Mouse (Mus musculus) 416B (cell line): ENCODE measurements at regions not wholly inside any gene's neighbourhood (a gene's known extent, or its start where the extent isn't known, plus 50 kb on each side); places are given as distances from the start of the nearest gene placed in this dataset.

Experiments
- DNase-seq: peaks from one replicate; pipeline ENCODE4 v3.0.0; 2011; ENCODE audit warnings: low read depth

DNA sequence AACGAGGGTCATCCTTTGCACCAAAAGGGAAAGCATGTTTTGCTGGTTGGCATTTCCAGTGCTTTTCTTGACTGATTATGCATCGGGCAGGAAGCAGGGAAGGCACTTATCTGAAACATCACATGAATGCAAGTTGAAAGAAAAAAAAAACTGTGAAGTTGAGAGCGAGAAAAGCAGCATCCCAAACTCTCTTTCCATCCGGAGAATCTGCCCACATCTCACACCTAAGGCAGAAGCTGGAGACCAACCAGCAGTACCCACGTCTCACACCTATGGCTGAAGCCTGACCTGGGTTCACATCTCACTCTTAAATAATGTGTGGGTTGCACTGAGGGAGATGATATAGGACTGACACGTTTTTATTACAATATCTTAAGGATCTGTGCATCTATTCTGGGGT lies 143.3 kb downstream of the Ackr3 start:
- no peak for DNase-seq

DNA sequence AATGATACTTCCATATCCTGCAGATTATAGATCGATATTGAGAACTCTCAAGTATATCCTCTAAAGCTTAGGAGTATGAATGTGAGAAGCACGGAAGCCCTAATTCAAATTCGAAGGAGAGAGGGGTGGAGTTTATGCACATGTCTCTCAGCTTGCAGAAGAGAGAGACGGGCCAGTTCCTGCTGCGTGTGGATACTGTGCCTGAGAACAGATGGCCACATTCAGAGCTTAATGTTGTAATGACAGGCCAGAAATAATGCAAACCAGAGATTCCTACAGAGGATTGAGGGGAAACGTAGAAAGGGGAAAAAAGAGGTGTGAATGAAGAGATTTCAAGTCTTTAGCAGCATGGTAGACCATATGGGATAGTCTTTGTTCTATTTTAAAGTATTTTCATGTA lies 145.8 kb downstream of the Ackr3 start:
- DNase-seq: no peak

DNA sequence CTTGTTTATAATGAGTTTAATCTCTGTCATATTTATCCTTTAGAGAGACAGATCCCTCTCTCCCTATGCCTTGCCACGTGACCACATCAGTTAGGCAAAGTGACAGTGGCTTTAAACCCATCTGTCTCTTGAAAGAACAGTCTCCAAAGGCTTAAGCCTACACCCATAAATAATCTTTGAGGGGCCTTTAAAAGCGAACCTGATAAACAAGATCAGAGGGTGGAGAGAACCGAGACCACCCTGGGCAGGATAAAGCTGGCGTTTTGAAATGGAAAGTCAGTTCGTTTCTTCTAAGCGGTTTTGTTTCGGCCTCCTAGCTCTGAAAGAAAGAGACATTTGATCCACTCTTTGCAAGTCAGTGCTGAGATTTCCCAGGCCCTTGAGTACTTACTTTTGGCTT lies 149.5 kb downstream of the Ackr3 start:
- DNase-seq: no peak

DNA sequence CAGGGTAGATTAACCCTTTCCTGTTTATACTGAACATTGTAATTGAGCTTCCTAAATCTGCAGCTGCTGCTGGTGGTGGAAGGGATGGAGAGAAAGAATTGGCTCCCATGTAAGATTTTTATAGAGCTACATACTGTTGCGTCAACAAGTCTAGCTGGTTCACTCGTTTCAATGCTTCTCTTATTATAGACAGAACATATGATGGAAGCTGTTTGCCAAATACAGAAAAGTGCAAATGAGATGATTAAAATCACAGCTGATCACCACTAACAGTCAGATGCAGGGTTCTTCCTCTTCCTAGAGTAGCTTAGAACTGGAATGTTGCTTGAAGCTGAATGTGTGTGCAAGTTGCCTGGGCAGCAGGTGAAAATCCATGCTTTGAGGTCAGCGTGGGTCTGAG lies 152.8 kb downstream of the Ackr3 start:
- DNase-seq: no peak

DNA sequence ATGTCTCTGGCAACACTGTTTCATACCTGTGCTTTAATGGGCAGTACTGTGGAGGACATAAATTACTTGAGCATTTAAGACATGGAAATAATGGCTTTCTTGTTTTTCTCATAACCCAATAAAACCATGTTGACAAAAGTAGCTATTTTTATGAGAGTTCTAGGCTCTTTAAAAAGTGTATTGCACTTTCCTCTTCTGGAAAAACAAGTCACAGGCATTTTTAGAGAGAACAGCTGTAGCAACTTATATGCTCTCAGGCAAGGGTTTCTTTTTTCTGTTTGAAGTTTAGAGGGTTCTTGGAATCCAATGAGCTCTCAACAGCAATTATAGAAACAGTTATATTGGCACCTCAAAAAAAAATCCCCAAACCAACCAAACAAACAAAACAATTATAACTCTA lies 153.6 kb downstream of the Ackr3 start:
- DNase-seq: no peak

DNA sequence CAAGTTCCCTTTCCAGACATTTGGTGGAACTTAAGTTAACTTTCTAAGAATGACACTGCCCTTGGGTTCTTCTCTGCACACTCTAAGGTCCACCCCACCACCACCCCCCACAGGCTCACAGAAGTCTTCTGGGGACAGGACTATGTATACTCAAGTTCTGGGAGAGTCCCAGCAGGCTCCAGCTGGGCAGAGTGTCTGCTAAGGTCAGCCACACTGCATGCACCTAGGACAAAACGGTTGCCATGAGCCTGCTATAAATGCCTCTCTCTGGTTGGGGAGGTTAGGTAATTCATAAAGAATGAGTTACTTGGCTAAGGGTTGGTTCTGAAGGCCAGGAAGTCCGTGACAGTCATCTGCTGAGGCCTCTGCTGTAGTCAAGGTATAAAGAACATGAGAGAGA lies 155.2 kb downstream of the Ackr3 start:
- no peak for DNase-seq

DNA sequence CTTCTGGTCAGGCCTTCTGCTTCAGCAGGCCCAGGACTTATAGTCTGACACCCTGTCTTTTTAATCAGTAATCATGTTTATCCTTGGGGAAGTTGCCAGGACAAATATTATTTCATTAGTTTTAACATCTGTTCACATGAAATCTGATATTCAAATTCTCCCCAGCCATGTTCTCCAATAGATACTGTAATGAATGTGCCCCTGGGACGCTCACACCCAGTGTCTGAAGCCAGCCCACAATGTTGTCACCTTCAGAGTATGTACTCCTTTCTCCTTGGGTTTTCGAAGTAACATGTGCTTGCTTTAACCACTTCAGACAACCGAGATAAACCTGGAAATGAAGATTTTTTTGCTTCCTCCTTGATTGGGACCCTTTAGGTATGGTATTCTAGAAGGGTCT lies 156.3 kb downstream of the Ackr3 start:
- DNase-seq: no peak

DNA sequence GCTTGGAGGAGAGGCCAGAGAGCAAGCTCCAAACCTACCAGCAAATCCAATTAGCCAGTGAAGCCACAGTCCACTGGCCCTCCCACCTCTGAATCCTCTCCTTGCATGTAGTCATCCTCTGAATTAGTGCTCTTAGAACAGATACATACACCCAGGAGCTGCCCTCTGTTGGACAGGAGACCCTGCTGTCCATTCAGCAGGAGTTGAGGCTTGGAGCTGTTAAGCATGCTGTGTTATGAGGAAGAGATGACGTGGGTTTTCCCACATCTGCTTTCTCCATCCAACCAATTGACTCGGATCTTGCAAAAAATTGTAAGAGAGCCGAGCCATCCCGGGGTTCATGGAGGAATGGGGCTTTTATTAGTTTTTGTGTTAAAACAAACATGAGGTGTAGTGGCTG lies 160.7 kb downstream of the Ackr3 start:
- no peak for DNase-seq

DNA sequence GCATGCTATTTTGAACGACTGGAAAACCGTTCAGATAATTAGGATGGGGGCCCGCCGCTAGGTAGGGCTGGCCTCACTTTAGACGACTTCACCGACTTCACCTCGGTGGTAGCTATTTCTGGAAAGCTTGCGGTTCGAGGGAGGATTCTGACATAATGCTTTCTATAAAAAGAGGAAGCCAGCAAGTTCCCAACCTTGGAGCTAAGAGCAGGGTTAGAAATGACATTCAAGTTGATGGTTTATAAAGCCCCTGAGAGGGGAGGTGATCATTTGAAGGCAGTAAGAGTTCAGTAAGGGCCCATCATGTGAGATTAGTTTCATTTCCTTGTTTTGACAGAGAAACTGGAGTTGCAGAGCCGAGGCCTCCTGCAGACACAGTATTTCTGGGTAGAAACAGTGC lies 164.8 kb downstream of the Ackr3 start:
- no peak for DNase-seq

DNA sequence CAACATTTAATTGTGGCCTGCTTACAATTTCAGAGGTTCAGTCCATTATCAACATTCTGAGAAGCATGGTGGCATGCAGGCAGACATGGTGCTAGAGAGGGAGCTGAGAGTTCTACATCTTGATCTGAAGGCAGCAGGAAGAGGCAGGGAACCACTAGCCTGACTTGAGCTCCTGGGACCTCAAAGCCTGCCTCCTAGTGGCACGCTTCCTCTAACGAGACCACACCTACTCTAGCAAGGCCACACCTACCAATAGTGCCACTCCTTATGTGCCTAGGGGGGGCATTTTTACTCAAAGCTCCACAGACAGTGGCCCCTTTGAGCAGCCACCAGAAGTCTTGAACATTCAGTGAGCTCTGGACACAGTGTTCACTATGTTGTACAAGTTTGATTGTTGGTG lies 165.5 kb downstream of the Ackr3 start:
- DNase-seq: peak; percentile 19

DNA sequence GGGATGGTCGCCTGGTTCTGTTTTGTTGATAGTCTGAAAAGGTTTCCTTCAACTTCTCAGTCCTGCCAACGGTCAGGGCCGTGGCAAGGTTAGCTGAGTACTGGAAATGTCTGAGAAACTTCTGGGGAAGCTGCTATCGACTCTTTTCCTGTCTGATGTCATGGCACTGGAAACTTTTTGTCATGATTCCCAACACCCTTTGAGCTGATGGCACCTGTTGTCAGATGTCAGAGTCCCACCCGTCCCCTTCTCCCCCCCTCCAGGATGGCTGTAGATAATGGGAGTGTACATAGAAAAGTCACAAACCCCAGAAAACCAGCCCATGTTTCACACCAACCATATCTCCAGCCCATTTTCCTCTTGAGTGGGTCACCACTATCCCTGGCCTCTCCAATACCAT lies 167.0 kb downstream of the Ackr3 start:
- DNase-seq: no peak

DNA sequence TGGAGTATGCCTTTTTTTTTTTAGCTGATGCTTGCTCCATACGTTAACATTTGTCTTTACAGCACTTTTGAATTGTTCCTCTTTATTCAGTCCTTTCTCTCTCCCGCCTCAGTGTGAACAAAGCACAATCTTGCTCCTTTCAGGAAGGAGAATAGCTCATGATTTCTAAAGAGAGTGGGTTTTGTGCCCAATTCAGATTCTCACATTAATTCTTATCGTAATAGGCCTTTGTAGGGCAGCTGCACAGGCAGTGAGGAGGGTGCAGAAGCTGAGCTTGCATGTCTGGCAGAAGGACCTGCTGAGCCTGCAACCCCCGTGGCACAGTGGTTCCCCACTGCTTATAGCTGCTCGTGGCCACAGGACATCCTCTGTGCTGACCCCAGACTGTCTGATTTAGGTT lies 169.2 kb downstream of the Ackr3 start:
- no peak for DNase-seq

DNA sequence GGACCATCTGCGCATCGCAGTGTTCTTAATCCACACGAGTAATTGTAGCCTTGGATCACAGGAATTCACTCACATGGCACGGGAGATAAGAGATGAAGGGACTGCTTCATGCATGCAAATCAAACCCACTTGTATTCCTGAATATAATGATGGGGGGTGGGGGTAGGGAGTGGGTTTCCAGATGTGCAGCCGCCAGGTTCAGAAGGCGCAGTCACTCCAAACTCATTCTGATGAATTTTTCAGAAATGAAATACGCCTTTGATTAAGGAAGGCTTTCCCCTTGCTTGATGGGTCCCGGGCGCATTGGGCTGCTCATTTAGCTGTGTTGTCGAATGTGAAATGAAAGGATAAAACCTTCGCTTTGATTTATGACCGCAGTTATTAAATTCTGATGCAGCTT lies 170.7 kb downstream of the Ackr3 start:
- DNase-seq: no peak

DNA sequence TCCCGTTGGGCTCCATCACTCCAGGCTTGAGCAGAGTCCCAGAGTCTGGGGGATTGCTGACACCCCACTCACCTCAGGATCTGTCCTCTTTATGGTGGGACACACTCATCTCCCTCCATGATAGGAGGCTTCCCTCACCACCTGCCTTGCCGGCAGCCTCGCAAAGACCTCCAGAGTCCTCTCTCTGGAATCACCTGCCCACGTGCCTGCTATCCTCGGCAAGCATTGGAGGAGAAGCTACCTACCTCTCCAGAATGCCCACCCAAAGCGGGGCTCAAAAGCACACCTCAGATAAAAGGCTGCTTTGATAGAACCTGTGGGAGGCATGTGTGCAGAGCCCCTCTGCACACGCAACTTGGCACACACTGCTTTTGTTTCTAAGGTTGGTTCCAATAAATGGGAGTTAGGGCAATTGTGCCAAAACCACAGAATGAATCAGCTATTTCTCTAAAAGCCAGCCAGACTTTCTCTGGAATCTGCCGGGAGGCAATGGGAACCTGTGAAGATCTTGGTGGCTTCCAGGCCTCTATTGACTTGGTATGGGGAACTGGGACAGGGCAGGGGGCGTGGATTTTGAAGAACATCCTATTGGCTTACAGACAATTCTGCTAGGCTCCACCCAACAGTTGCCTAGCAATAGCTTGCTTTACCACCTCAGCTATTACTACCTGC lies 176.4 kb downstream of the Ackr3 start:
- DNase-seq: no peak

DNA sequence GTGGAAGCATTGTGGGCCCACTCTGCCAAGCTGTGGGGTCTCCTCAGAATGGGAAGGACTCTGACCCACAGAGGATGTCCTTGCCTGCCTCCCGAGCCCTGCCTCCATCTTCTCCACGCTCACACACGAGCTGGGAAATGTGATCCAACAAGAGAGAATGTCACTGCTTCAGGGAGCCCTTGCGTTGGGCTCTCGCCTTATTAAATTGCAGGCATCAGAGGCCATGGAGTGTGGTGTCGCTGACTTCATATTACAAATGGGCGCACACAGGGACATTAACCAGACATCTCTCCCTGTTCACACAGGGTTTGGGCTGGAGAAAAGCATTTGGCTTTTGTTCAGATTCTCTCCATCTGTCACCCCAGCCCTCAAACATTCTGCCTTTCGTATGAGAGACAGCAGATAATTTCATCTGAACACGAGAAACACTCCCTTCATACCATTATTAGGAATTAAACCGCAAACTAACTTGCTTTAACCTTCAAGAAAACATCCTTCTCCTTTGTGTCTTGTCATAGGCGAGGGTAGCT lies 179.2 kb downstream of the Ackr3 start:
- DNase-seq: no peak

DNA sequence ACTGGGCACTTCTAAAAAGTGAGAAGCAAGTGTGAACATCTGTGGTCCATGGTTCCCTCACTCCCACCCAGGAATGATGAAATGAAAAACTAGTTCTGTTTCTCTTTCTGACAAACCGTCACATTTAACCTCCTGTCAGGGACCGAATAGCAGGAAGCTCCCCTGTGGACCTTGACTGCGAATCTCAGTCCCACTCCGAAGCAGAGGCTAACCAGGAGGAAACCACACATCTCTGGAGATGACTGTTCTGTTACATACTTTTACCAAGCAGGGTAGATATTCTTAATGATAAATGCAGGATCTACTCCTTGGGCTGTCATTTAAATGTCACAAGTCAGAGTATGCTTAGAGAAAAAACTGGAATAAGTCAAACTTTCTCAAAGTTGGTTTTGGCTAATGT lies 181.2 kb downstream of the Ackr3 start:
- DNase-seq: no peak

DNA sequence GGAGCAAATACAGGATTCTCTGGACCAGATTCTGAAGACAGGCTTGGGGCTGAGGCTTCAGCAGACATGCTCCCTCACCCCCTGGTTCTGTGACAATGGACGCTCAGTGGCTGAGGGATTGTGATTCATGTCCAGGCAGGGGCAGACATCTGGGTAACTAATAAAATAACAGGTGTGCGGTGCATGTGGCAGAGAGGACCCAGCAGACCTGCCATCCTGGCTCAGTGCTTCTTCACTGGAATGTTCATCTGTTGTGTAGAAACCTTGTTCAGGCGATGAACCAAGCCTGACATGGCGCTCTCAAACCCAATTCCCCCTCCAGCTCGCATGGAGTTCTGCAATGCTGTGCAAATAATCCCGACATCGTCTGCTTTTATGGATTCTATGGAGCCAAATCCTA lies 183.0 kb downstream of the Ackr3 start:
- no peak for DNase-seq

DNA sequence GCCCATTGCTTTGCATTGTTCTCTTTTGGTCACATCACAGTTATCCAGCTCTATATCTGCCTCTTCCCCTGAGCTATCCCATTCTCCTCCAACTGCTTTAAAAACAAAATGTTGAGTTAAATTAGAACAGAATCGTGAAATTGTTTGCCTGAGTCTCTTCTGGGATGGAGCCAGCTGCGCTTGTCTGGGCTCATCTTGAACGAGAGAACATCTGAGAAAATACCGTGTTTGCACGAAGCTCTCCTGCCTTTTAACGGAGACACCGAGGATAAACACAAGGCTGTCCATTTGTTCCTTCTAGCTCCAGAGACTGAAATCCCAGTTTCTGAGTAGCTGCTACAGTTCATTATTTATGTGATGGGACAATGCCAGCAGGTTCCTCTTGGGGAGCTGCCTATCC lies 186.6 kb downstream of the Ackr3 start:
- no peak for DNase-seq

DNA sequence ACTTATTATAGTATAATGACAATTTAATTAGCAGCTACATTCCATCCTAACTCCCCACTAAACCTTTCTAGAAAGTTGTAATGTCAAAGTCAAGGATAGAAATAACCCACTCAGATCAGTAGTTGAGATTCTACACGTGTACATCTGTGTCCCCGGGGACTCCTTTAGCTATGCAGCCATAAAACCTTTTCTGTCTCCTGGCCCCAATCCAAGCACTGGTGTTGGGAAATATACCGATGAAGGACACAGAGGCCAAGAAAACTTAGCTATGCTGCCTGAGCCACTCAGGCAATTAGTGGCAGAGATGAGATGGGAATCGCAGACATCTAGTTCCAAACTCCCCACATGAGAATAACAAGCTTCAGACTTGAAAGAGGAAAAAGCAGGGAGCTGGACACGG lies 190.1 kb downstream of the Ackr3 start:
- no peak for DNase-seq

DNA sequence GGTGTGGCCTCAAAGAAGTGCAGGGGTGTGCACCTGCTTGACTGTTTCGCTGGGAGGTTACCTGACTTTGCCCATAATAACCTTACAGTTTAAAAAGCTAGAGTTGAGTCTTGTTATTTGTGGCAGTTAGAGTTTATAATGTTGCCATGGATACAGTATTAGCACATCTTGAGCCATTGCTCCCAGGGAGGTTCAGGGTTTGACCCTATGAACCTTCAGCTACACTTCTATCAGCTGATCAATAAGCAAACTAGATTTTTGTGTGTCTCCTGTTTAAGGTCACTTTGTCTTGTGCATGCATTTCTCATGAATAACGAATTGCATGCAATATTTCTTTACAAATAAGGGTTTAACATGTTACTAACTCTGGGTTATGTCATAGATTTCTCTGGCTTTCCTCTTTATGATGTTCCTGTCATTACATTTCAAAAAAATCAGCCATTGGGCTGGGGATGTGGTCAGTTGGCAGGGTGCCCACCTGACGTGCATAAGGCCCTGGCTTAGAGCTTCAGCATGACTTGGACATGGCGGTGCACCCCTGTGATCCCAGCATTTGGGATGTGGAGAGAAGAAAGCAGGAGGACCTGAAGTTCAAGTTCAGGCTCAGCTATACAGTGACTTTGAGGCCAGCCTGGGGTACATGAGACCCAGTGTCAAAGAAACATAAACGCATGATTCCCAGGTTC lies 191.7 kb downstream of the Ackr3 start:
- no peak for DNase-seq

DNA sequence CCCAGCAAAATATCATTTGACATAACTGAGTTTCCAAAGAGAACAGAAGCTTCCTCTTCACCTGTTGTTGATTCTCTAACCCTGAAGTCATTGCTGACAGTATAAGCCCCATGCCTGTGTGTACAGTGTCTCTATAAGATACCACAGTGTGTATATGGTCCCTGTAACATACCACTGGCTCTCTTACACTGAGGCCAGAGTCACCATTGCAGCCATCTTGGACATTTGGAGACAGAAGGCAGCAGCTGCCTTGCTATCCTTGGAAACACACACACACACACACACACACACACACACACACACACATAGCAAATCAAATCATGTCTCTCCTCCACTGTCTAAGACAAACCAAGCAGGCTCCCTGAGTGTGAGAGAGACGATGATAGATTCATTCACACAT lies 192.9 kb downstream of the Ackr3 start:
- DNase-seq: no peak

DNA sequence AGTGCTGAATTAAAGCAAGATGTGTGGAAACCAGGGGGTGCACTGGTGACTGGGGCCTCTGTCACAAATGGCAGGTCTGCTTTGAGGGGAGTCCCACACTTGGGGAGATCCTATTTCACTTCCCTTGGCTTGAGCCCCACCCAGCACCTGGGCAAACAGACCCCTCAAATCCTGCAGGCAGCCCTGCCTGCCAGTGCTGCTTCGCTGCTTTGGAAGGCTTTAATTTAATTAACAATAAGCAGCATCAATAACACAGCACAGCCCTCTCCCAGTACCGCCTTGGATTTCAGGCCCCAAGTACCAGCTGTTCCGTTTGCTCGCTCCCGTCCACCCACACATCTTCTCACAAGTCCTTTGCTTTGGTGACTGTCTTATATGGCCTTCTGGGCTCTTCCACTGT lies 193.6 kb downstream of the Ackr3 start:
- no peak for DNase-seq

DNA sequence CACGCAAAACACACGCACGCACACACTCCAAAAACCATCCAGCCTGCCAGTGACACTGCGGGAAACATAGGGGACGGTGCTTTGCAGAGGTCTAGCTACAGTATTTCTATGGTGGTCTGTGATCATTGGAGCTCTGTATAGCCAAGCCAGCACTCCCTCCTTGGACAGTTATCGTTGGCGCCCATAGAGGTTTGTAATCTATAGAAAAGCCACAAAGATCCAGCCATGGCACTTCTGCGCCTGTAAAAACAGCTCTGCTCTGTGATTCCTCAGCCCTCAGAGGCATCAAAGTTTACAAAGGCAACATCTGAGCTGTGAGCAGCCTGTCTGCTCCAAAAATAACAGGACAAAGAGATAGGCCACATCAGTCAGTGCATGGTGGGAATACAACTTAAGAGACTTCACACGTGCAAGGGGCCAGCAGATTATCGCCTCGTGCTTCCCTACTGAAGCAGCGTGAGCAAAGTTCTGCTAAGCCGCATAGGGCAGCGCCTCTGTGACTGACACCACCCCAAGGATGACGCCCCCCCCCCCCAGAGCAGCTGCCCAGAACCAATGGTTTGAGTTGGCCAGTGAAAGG lies 194.7 kb downstream of the Ackr3 start:
- DNase-seq: no peak

DNA sequence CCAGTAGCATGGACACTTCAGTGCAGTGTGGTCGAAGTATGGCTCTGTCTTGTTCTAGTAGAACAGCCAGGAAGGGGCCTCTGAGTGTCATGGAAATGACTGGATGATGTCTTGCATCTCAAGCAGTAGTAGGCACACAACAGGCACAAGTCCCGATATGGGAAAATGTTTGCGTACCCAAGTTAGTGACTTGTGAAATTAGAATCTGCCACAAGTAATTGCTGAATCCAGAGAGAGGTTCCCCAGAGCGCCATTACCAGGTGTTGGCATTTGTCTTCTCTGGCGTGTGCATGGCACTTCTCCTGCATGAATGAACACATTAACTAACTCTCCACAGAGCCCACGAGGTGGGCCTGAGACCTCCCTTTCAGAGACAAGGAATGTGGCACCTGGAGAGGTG lies 199.3 kb downstream of the Ackr3 start:
- DNase-seq: no peak
